Mouse (Mus musculus) B cell, adult 67 days (primary cell): ENCODE measurements around the gene Wdsub1. TPM values are rescaled to one million over a fixed set of nuclear protein-coding genes. Genes with fewer than 3 reads are reported as not detected.

Source experiments
- total RNA-seq, 2 experiments: library from RNA; stranded (reverse); gene quantifications; 4 replicates each; pipeline ENCODE4 v1.2.4; 2023

The Wdsub1 gene
- total RNA-seq: 10 to 100 TPM in 1 of 2 experiments, 1 to 10 TPM in 1; 9.3 to 11.1 TPM

GRCm38 (mm10) chr2:59881831-59882741 is at the start of gene Wdsub1:
Gene Wdsub1, minus strand, starts transcription at chr2:59882591.

